Mouse (Mus musculus) stomach, postnatal 0 days (tissue): ENCODE measurements around the gene Sln.

ENCODE experiments used
- CTCF ChIP-seq: IDR thresholded peaks from 2 replicates; pipeline ENCODE4 v1.5.1; 2016; ENCODE audit warnings: antibody characterized with exemption, low read depth, mild to moderate bottlenecking, moderate library complexity
- EP300 ChIP-seq: optimal IDR thresholded peaks from 2 replicates; pipeline ENCODE3; 2016; ENCODE audit warnings: antibody characterized with exemption

DNA sequence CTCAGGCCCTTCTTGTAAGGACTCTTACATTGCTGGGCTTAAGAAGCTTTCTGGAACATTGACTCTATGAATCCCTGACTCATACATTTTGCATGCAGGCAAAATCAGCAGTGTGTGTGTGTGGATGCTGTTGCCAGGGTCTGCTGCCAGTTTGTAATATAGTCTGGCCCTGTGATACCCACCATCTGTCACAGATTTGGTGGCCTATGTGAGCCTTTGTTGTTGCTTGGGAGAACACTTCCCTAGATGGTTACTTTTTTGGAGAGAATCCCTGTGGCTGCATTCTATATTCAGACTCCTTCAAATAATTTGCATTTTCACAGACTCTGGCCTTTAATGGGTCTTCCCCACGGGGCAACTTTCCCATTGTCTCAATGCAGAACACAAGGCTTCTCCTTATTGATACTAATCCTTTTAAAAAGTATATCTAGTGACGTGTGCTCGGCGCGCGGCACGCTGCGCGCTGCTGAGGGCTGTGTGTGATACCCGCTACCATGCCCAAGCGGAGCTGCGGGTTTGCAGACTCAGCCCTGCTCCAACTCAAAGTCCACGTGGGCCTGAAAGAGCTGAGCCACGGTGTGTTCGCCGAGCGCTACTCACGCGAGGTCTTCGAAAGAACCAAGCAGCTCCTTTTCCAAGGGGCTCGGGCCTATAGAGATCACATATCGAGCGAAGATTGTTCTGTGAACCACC, 33.8 kb downstream of the Sln start:
- TF ChIP-seq EP300: no peak
- no peak for TF ChIP-seq CTCF
